Mouse (Mus musculus) brain, embryonic 14.5 days (tissue): ENCODE results near the gene Pitpnm3.

Experiments used
- CTCF ChIP-seq: fragments of 200-500 bp; IDR thresholded peaks from 2 replicates; pipeline ENCODE4 v1.5.1; 2012; ENCODE audit warnings: inconsistent platforms, mild to moderate bottlenecking, moderate library complexity, borderline replicate concordance; ENCODE audit not compliant: insufficient read depth, insufficient read length; ENCODE audit errors: extremely low read depth
- POLR2A ChIP-seq: fragments of 200-500 bp; IDR thresholded peaks from 2 replicates; pipeline ENCODE4 v1.6.1; 2012; ENCODE audit warnings: mild to moderate bottlenecking, inconsistent platforms, borderline replicate concordance; ENCODE audit not compliant: poor library complexity, insufficient read depth, insufficient read length, severe bottlenecking; ENCODE audit errors: extremely low read depth

- TF ChIP-seq CTCF = no peak
- TF ChIP-seq POLR2A = no peak
These were observed 39.1 kb upstream of the Pitpnm3 start for GRCm38 (mm10) chr11:72174721-72175120.
